Mouse (Mus musculus): ENCODE data around the gene Cask.

DNA sequence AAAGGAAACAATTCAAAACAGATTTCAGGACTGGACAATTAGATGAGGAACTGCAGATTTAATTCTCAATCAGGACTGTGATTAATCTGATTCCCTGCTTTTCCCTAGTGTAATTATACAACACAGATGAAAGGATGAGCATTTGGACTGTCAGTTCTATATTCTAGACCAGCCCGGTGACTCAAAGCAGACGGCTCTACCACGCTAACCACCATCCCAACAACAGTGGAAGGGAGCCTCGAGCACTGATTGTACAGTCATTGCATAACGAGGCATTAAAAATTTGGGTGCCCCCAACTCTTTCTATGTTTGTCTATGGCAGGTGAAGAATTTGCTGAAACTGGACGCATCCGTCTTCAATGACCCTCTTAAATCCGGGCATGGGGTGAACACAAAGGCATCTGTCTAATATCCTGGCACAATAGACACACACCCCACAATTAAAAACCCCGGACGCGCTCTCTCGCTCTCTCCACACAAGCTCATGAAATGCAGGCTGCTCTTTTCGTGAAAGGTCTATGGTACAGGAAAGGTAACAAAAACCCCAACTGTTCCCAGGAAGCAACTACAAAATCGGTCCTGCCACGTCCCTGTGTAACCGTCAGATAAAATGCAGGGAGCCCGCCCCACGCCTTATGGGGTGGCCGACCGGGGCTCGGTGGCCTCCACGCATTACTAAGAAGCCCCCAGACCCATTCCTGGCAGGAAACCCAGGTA lies 5.9 kb downstream of the Cask start:
- no peak for TF ChIP-seq CTCF (IDR thresholded peaks at IDR 0.05; ENCODE audit: extremely low read depth, insufficient read depth, insufficient read length, insufficient replicate concordance)
- no peak for TF ChIP-seq POLR2A (IDR thresholded peaks at IDR 0.05; ENCODE audit: low read depth, low read length)

Data from spleen, adult 2 months (tissue).